Mouse (Mus musculus) bone marrow, adult 2 months (tissue): ENCODE measurements at regions not wholly inside any gene's neighbourhood (a gene's known extent, or its start where the extent isn't known, plus 50 kb on each side); places are given as distances from the start of the nearest gene placed in this dataset.

Source experiments
- CTCF ChIP-seq: fragments of 200-500 bp; IDR thresholded peaks from 2 replicates; pipeline ENCODE4 v1.5.1; 2011; ENCODE audit warnings: low read length, control low read depth; ENCODE audit not compliant: control insufficient read depth, insufficient read depth
- POLR2A ChIP-seq: fragments of 200-500 bp; IDR thresholded peaks from 2 replicates; pipeline ENCODE4 v1.6.1; 2011; ENCODE audit warnings: low read depth, mild to moderate bottlenecking, control low read depth, low read length, borderline replicate concordance; ENCODE audit not compliant: control insufficient read depth

- TF ChIP-seq CTCF (no peak), POLR2A (no peak)
These were observed 62.1 kb downstream of the P2ry1 start for GRCm38 (mm10) chr3:61064720-61065119.
